Mouse (Mus musculus): ENCODE data around the gene Tln2. TPM values are rescaled to one million over a fixed set of nuclear protein-coding genes. Genes with fewer than 3 reads are reported as not detected.

Tln2 gene
- polyA plus RNA-seq, 1 experiment from 2014 or later = 47.7 TPM

DNA sequence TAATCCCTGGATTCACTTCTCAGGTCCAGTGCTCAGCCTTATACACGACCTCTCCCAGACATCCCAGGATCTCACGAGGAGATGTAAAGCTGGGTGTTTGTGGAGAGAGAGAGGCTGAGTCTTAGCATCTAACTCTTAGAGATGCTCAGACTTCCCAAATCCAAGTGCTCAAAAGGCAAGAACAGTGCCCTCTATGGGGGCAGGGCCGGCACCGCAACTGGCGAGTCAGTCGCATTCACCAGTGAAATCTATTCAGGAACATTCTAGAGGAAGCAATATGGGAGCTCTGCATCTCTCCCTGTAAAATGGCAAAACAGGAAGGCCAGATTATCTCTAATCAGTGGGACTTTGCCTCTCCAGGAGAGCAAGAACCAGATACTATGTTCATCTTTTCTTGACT, 159.9 kb downstream of the Tln2 start:
- no peak overlapping the region for H3K9ac ChIP-seq (replicated peaks)
- no peaks in the 10 kb centered on the region for H3K27me3 ChIP-seq (replicated peaks)
- no peaks in the 10 kb centered on the region for H3K9me3 ChIP-seq (replicated peaks)
- no peaks in the 10 kb centered on the region for H3K4me1 ChIP-seq
- no peak overlapping the region for H3K4me3 ChIP-seq (replicated peaks)
- WGBS = 89% methylated on average over 6 of the region's 6 CpGs
- no peaks in the 10 kb centered on the region for H3K36me3 ChIP-seq
- H3K4me2 ChIP-seq = no peak overlapping the region
- H3K27ac ChIP-seq (replicated peaks) = no peak overlapping the region
- no peak for ATAC-seq (ENCODE audit: low FRiP score)

DNA sequence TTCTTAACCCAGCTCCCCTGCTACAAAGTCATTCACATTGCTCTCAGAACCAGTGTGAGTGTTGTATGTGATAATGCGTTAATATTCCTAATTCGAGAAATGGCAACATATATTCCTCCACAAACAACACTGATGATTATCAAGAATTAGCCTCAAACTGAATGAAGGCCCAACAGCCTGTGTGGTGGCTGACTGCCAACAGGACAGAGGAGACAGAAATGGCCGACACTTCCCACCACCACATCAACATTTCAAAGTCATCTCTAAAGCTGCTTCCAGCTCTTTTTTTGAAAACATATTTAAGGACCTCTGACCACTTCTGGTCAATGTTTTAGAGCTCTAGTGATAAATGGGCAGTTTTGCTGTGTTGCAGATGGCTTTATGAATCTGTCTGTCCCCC, 161.7 kb downstream of the Tln2 start:
- no peak overlapping the region for H3K4me3 ChIP-seq (replicated peaks)
- no peaks in the 10 kb centered on the region for H3K9me3 ChIP-seq (replicated peaks)
- WGBS = 90% methylated on average over 3 of the region's 3 CpGs
- H3K4me1 ChIP-seq = no peaks in the 10 kb centered on the region
- H3K27me3 ChIP-seq (replicated peaks) = no peaks in the 10 kb centered on the region
- no peak overlapping the region for H3K9ac ChIP-seq (replicated peaks)
- no peak overlapping the region for H3K4me2 ChIP-seq
- H3K36me3 ChIP-seq = no peaks in the 10 kb centered on the region
- H3K27ac ChIP-seq (replicated peaks) = no peak overlapping the region
- ATAC-seq (ENCODE audit: low FRiP score) = no peak

DNA sequence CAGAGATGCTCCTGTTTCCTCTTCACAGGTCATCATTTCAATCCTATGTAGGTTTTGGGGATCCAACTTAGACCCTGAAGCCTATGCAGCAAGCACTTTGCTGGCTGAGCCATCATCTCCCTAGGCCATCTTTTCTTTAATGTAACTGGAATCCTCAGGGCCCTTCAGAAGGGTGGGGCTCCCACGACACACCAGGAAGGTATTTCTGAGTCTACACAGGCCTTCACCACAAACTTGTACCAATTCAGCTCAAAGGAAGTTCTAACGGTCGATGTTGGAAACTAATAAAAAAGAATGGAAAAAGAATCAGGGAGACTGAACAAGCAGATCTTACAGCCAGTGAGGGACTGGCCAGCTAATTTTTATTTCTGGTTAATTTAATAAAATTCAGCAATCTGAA, 163.1 kb downstream of the Tln2 start:
- no peaks in the 10 kb centered on the region for H3K9me3 ChIP-seq (replicated peaks)
- H3K4me2 ChIP-seq = no peak overlapping the region
- no peaks in the 10 kb centered on the region for H3K36me3 ChIP-seq
- no peak overlapping the region for H3K4me3 ChIP-seq (replicated peaks)
- WGBS = 89% methylated on average over 3 of the region's 3 CpGs
- no peak overlapping the region for H3K9ac ChIP-seq (replicated peaks)
- peaks cover 2% of the 10 kb centered on the region; the same call in 1 of the 2 replicates for H3K4me1 ChIP-seq
- no peak for ATAC-seq (ENCODE audit: low FRiP score)
- no peaks in the 10 kb centered on the region for H3K27me3 ChIP-seq (replicated peaks)
- no peak overlapping the region for H3K27ac ChIP-seq (replicated peaks)

DNA sequence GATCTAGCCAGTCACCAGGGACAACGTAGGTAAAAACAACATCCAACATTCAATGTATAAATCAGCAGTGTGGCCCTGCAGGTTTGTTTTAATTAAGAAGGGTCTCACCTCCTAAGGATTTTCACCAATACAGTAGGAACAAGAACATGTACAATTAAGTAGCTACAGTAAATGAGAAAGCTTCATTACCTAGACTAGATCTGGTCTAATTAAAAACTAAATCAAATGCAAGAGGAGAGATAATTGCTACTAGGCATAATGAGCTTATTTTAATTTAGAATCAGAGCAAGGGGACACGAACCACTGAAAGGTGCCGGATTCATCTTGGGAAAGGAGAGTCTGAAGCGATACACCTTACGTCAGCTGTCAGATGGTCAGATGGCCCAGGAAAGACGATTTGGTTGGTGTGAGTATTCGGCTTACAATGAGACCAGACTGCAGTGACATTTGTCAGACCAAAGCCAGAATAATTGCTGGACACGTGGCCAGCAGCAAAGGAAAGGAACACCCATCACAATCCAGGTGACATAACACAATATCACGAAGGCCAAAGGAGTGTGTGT, 175.4 kb downstream of the Tln2 start:
- 59% methylated on average over 9 of the region's 9 CpGs for WGBS
- peak; percentile 81 for ATAC-seq (ENCODE audit: low FRiP score)

DNA sequence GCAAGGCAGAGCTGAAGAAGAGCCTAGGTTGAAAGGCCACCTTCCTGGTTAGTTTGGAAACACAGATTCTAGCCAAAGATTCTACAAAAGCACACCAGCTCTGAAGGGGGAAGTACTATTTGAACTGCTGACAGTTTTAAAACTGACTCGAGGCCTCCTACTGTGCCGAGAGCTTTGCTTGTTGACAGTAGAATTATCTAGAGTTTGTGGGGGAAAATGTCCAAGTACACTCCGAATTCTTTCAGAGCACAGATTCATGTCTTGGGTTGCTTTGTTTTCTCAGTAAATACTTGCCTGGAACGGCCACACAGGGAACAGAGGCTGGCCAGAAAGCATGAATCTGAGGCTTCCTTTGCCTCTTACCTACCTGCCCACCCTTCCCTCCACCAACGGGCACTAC, 179.4 kb downstream of the Tln2 start:
- ATAC-seq (ENCODE audit: low FRiP score) = no peak
- H3K4me3 ChIP-seq (replicated peaks) = no peak overlapping the region
- peaks cover 15% of the 10 kb centered on the region for H3K4me1 ChIP-seq
- H3K27me3 ChIP-seq (replicated peaks) = no peaks in the 10 kb centered on the region
- H3K9me3 ChIP-seq (replicated peaks) = no peaks in the 10 kb centered on the region
- 63% methylated on average over 5 of the region's 5 CpGs for WGBS
- H3K27ac ChIP-seq (replicated peaks) = 0 out of 2 replicates have a peak overlapping the region, but pooled peaks have one; percentile 2
- H3K36me3 ChIP-seq = no peaks in the 10 kb centered on the region
- no peak overlapping the region for H3K4me2 ChIP-seq
- no peak overlapping the region for H3K9ac ChIP-seq (replicated peaks)

More for the DNA sequence above, 175.4 kb downstream of the Tln2 start:
- Histone ChIP-seq H3K4me1 (peaks cover 23% of the 10 kb centered on the region), H3K9me3 (replicated peaks) (no peaks in the 10 kb centered on the region), H3K27ac (replicated peaks) (peak overlapping the region; percentile 43), H3K27me3 (replicated peaks) (no peaks in the 10 kb centered on the region), H3K36me3 (no peaks in the 10 kb centered on the region), H3K4me3 (replicated peaks) (no peak overlapping the region), H3K4me2 (no peak overlapping the region), H3K9ac (replicated peaks) (no peak overlapping the region)

DNA sequence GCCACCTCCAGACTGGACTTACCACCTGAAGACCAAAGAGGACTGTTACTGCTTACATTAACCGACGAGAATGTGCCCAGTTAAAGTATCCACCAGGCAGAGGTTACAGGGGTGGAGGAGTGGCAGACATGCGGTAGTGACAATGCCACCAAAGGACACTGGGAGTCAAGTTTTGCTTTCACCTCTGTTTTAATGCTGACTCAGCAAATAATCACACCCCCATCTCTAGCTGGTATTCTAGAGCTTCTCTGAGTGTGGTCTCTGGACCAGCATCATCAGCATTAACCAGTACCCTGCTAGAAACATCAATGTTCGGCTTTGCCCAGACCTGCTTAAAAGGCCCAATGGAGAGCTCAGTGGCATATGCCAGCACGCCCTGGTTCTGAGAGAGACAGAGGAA, 180.7 kb downstream of the Tln2 start:
- no peaks in the 10 kb centered on the region for H3K27me3 ChIP-seq (replicated peaks)
- no peak overlapping the region for H3K4me3 ChIP-seq (replicated peaks)
- no peak overlapping the region for H3K4me2 ChIP-seq
- no peaks in the 10 kb centered on the region for H3K9me3 ChIP-seq (replicated peaks)
- no peak overlapping the region for H3K27ac ChIP-seq (replicated peaks)
- no peak overlapping the region for H3K9ac ChIP-seq (replicated peaks)
- no peak for ATAC-seq (ENCODE audit: low FRiP score)
- 0 out of 2 replicates have a peak, but pooled peaks cover 4% of the 10 kb centered on the region for H3K4me1 ChIP-seq
- H3K36me3 ChIP-seq = no peaks in the 10 kb centered on the region
- 93% methylated on average over 5 of the region's 5 CpGs for WGBS

DNA sequence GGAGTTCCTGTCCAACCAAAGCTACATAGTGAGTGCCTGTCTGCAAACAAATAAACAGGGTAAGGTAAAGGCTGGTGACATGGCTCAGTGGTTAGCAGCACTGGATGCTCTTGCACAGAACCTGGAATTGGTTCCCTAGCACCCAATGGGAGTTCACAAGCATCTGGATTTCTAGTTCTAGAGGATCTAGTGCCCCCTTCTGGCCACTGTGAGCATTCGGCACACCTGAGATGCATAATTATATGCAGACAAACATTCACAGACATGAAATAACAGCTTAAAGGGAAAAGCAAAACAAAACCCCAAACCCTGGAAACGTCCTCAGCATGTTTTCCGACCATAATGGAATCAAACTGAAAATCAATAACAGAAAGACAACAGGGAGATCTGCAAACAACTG, 191.4 kb downstream of the Tln2 start:
- no peak for ATAC-seq (ENCODE audit: low FRiP score)

DNA sequence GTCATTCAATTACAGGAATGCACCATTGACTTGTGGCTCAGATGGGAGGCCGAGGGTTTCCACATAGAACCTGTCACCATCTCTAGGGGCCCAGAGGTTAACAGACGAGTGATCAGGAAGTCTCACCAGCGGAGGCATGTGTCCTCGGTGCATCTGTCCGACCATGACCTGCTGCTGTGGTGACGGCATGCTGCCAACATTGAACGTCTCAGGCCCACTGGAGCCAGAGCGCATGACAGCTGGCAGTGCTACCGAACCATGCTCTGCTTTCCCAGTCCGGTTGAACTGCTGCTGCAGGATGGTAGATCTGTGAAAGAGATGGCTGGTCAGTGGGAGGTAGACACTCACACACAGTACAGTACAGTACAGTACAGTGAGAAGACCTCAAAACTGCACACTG, 197.0 kb downstream of the Tln2 start:
- H3K27ac ChIP-seq (replicated peaks) = no peak overlapping the region
- no peak for ATAC-seq (ENCODE audit: low FRiP score)
- peaks cover 29% of the 10 kb centered on the region; the same call in 1 of the 2 replicates for H3K36me3 ChIP-seq
- no peaks in the 10 kb centered on the region for H3K4me1 ChIP-seq
- no peak overlapping the region for H3K9ac ChIP-seq (replicated peaks)
- H3K9me3 ChIP-seq (replicated peaks) = 0 out of 2 replicates have a peak, but pooled peaks cover under 1% of the 10 kb centered on the region
- H3K27me3 ChIP-seq (replicated peaks) = no peaks in the 10 kb centered on the region
- no peak overlapping the region for H3K4me3 ChIP-seq (replicated peaks)
- WGBS = 90% methylated on average over 10 of the region's 10 CpGs
- no peak overlapping the region for H3K4me2 ChIP-seq

More for the DNA sequence above, 191.4 kb downstream of the Tln2 start:
- 96% methylated on average over 3 of the region's 3 CpGs for WGBS
- H3K27ac ChIP-seq (replicated peaks) = no peak overlapping the region
- H3K27me3 ChIP-seq (replicated peaks) = no peaks in the 10 kb centered on the region
- H3K9me3 ChIP-seq (replicated peaks) = no peaks in the 10 kb centered on the region
- H3K4me1 ChIP-seq = no peaks in the 10 kb centered on the region
- no peak overlapping the region for H3K4me2 ChIP-seq
- peaks cover 21% of the 10 kb centered on the region; the same call in 1 of the 2 replicates for H3K36me3 ChIP-seq
- H3K9ac ChIP-seq (replicated peaks) = no peak overlapping the region
- no peak overlapping the region for H3K4me3 ChIP-seq (replicated peaks)

DNA sequence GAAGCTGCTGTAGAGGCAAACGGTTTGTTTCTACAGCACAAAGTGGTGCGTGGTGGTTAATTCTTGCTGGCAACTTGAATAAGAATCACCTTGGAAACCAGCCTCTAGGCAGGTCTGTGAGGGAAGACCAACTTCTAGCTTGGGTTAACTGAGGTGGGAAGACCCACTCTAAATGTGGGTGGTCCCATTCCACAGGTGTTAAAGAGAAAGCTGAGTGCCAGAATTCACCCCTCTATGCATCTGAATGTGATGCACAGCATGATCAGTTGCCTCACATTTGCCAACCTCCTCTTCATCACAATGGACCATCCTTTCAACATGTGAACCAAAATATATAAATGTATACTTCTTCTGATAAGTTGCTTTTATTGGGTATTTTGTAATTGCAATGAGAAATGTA, 197.4 kb downstream of the Tln2 start:
- Histone ChIP-seq H3K4me3 (replicated peaks) (no peak overlapping the region), H3K36me3 (peaks cover 28% of the 10 kb centered on the region; the same call in 1 of the 2 replicates), H3K27ac (replicated peaks) (no peak overlapping the region), H3K27me3 (replicated peaks) (no peaks in the 10 kb centered on the region), H3K9ac (replicated peaks) (no peak overlapping the region), H3K4me2 (no peak overlapping the region), H3K9me3 (replicated peaks) (0 out of 2 replicates have a peak, but pooled peaks cover 2% of the 10 kb centered on the region), H3K4me1 (no peaks in the 10 kb centered on the region)
- ATAC-seq (ENCODE audit: low FRiP score) = no peak
- 71% methylated on average over 2 of the region's 2 CpGs for WGBS

DNA sequence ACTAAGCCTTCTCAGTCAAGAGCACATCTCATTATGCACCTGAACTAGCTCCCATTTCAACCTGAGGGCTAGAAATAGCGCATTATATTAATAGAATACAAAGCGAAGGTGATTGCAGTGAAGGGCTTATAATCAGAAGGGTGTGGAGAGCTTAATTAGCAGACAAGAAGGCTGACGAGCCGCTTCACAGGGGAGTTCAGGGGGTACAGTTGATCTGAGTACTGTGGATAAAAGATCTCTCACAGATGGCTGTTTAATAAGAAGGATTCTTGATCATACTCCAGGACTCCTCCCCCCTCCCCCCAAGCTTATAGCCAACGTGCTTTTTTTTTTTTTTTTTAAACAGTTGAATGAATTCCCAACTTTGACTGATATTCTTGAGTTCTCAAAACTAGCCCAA, 198.0 kb downstream of the Tln2 start:
- Histone ChIP-seq H3K4me2 (no peak overlapping the region), H3K27ac (replicated peaks) (peak overlapping the region; percentile 13; the same call in 1 of the 2 replicates), H3K36me3 (peaks cover 23% of the 10 kb centered on the region; the same call in 1 of the 2 replicates), H3K4me1 (no peaks in the 10 kb centered on the region), H3K9me3 (replicated peaks) (0 out of 2 replicates have a peak, but pooled peaks cover 2% of the 10 kb centered on the region), H3K27me3 (replicated peaks) (no peaks in the 10 kb centered on the region), H3K4me3 (replicated peaks) (no peak overlapping the region), H3K9ac (replicated peaks) (no peak overlapping the region)
- no peak for ATAC-seq (ENCODE audit: low FRiP score)
- WGBS = 78% methylated on average over 5 of the region's 5 CpGs

DNA sequence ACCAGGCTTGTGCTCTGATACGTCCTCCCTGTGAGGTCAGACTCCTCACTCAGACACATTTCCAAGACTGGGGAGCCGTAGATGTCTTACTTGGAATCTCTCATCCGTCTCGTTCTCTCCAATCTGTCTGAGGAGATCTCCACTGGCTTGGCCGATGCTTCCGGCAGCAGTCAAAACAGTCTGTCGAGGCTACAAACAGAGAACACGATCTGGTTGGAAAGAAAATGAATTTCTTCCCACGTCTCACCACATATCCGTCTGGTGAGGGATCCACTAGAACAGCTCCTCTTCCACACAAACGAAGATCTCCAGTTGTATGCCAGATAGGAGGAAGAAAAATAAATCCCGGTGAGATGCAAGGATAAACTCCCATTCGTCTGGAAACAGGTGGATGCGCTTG, 205.1 kb downstream of the Tln2 start:
- no peak overlapping the region for H3K27ac ChIP-seq (replicated peaks)
- H3K9me3 ChIP-seq (replicated peaks) = 0 out of 2 replicates have a peak, but pooled peaks cover 2% of the 10 kb centered on the region
- ATAC-seq (ENCODE audit: low FRiP score) = no peak
- H3K9ac ChIP-seq (replicated peaks) = no peak overlapping the region
- H3K36me3 ChIP-seq = peaks cover 5% of the 10 kb centered on the region
- no peaks in the 10 kb centered on the region for H3K4me1 ChIP-seq
- H3K4me2 ChIP-seq = no peak overlapping the region
- no peaks in the 10 kb centered on the region for H3K27me3 ChIP-seq (replicated peaks)
- H3K4me3 ChIP-seq (replicated peaks) = no peak overlapping the region
- 95% methylated on average over 14 of the region's 14 CpGs for WGBS

DNA sequence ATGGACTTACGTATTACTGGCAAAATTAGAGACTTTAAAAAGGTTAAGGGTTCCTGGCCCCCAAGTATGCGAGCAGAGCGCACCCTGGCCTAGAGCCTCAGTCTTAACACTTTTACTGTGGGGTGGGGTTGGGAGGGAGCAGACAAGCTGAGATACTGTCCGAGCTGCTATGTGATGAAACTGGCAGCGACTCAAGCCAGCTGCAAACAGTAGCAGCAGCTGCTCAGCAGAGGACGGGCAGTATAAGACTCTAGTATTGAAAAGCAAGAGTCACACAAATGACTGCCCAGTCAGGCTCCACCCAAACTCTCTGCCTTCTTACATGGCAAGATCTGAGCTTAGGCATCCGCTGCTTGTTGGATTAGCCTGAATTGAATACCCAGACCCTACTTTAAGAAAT, 206.1 kb downstream of the Tln2 start:
- WGBS = 84% methylated on average over 7 of the region's 7 CpGs
- no peak overlapping the region for H3K27ac ChIP-seq (replicated peaks)
- no peaks in the 10 kb centered on the region for H3K27me3 ChIP-seq (replicated peaks)
- H3K4me2 ChIP-seq = no peak overlapping the region
- H3K36me3 ChIP-seq = peaks cover 5% of the 10 kb centered on the region
- 0 out of 2 replicates have a peak, but pooled peaks cover 2% of the 10 kb centered on the region for H3K9me3 ChIP-seq (replicated peaks)
- H3K4me3 ChIP-seq (replicated peaks) = no peak overlapping the region
- no peaks in the 10 kb centered on the region for H3K4me1 ChIP-seq
- no peak overlapping the region for H3K9ac ChIP-seq (replicated peaks)
- ATAC-seq (ENCODE audit: low FRiP score) = no peak

Measured in neural tube, embryonic 15.5 days (tissue).